Mouse (Mus musculus) c-Kit-positive CD71-positive TER-119-negative erythroid progenitor cells, embryonic 14.5 days (primary cell): ENCODE measurements around the gene Rxfp3.
"Not testable (repeated sequence)": the region's sequence is repeated elsewhere in the genome, so short reads cannot be mapped to it uniquely, and the experiment has no call there.

Experiments
- DNase-seq: peaks from one replicate; pipeline ENCODE4 v3.0.0-alpha.2; 2013; ENCODE audit warnings: low read depth

The Rxfp3 gene

GRCm38 (mm10) chr15:11035947-11036474 lies 1.8 kb downstream of the Rxfp3 start:
- DNase-seq, result no peak

- DNase-seq, result no peak
Measured at GRCm38 (mm10) chr15:11030188-11030587, 7.6 kb downstream of the Rxfp3 start.

- no peak for DNase-seq
Measured at GRCm38 (mm10) chr15:11026801-11027561, 10.8 kb downstream of the Rxfp3 start.

- DNase-seq, result no peak
Measured at GRCm38 (mm10) chr15:11014931-11015330, 22.9 kb downstream of the Rxfp3 start.

- DNase-seq, result no peak
Measured at GRCm38 (mm10) chr15:11010976-11011548, 26.7 kb downstream of the Rxfp3 start.

GRCm38 (mm10) chr15:11008756-11009155 lies 29.0 kb downstream of the Rxfp3 start:
- DNase-seq, result no peak

GRCm38 (mm10) chr15:11004646-11005045 lies 33.1 kb downstream of the Rxfp3 start:
- DNase-seq, result no peak

- no peak for DNase-seq
Measured at GRCm38 (mm10) chr15:11003791-11004190, 34.0 kb downstream of the Rxfp3 start.

GRCm38 (mm10) chr15:11000421-11000820 lies 37.4 kb downstream of the Rxfp3 start, which contains the start of gene Slc45a2:
TSS of gene Slc45a2 (plus strand) at chr15:11000721.
- DNase-seq, result no peak

GRCm38 (mm10) chr15:10999832-11000231 lies 38.0 kb downstream of the Rxfp3 start:
- no peak for DNase-seq

GRCm38 (mm10) chr15:10991566-10991965 lies 46.2 kb downstream of the Rxfp3 start:
- no peak for DNase-seq

GRCm38 (mm10) chr15:10990411-10990810 lies 47.4 kb downstream of the Rxfp3 start:
- DNase-seq, result no peak

- DNase-seq, result not testable (repeated sequence)
Measured at GRCm38 (mm10) chr15:10986477-10986876, 51.3 kb downstream of the Rxfp3 start.

- no peak for DNase-seq
Measured at GRCm38 (mm10) chr15:10985756-10986155, 52.0 kb downstream of the Rxfp3 start.
